Mouse (Mus musculus): Measurements from ENCODE around the gene Smlr1.

The Smlr1 gene

DNA sequence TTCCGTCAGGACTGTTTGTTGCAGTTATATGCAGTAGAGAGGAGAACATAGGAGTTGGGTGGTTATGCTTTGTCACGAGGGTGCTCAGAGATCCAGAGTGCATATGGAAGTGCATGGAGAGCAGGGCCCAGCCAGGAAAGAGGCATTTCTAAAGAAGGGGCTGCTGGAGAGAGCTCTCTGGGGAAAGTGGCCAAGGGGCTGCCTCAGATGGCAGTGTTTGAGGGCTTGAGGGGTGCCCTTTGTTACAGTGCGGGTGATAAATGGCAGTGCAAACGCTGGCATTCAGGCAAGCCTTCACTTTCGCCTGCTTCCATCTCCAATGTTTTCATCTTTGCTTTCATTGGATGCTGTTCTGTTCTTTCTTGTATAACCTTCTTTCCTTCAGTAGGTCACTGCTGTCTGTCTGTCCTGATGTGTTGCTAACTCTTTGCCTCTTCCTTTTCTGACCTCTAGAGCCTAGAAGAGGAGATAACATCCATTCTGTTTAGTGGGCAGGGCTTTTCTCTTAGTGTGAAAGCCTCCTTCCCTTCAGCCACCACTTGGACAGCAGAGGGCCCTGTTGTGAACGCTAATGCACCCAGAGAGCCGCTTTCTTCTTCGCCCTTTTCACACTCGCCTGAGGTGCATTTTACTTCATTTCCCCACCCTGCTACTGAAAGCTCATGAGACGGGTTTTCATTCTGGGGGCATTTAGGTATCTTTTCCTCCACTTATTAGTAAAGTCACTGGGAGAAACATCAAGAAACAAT is 36.6 kb downstream of the Smlr1 start:
- in situ Hi-C loops (cut with MboI, MseI), result no loop called here

DNA sequence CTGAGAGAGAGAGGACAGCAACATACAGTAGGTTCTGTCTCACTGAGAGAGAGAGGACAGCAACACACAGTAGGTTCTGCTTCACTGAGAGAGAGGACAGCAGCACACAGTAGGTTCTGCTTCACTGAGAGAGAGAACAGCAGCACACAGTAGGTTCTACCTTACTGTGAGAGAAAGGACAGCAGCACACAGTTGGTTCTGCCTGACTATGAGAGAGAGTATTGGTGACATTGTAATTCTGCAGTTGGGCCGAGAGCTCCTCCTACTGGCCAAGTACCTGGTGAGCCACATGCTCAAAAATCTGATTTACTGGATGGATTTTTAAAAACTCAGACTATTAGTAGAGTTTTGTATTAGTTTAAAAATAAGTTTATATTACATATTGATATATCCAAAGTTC is 47.6 kb downstream of the Smlr1 start:
- in situ Hi-C loops (cut with MboI, MseI), result no loop called here

DNA sequence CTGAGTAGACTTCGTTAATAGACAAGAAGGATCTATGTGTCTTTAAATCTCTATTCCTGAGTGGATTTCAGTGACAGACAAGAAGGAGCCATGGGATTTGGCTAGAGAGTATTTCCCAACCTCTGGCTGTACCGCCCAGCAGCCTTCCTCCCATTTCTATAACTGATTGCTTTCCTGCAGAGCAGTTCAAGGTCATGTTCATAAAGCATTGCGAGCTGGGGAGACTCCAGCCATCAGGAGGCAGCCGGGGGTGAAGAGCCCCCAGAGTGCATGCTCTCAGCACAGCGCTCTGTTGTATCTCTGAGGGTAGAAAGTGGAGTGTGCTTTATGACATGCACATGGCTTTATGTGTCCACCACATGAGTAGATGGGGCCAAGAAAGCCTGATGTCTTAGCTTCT is 53.3 kb downstream of the Smlr1 start:
- in situ Hi-C loops (cut with MboI, MseI), result no loop called here

DNA sequence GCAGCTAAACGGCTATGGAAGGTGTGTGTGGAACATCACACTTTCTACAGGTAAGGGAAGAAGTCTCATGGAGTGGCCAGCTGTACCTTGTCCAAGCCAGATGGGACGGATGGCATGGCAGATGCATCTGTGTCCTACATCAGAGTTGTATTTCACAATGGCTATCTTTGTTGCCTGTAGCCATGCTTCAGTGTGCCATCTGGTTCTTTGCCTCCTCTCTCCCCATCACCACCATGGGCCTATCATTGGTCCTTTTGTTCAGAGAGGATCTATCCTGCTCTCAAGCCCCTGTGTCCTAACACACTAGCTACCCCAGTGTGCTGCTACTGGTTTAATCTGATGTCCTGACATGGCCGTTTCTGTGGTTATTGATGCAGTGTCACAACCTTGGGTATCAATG is 56.4 kb downstream of the Smlr1 start:
- in situ Hi-C loops (cut with MboI, MseI), result no loop called here

Measured in T-helper 1 cell (primary cell).